Mouse (Mus musculus) midbrain, embryonic 11.5 days (tissue): ENCODE results near the gene Bub1b. TPM values are rescaled to one million over a fixed set of nuclear protein-coding genes. Genes with fewer than 3 reads are reported as not detected.

Source experiments
- ATAC-seq: fragments of 200-750 bp; cut with Nextera tagmentation; 2 replicates; pipeline ENCODE4 v1.8.0; 2017; ENCODE audit warnings: moderate TSS enrichment, moderate library complexity; ENCODE audit not compliant: low FRiP score
- DNase-seq: peaks from one replicate; pipeline ENCODE4 v3.0.0; 2015; ENCODE audit warnings: low spot score; ENCODE audit errors: missing footprints
- H3K27ac ChIP-seq: fragments of 300-500 bp; sonication (generic); 2 replicates; pipeline ENCODE4 v1.5.1; 2014; ENCODE audit warnings: low read depth, low read length
- H3K27me3 ChIP-seq: fragments of 300-500 bp; sonication (generic); 2 replicates; pipeline ENCODE4 v1.6.1; 2014; ENCODE audit warnings: mild to moderate bottlenecking, low read length, moderate library complexity, mixed read lengths; ENCODE audit not compliant: control insufficient read depth, insufficient read depth
- H3K36me3 ChIP-seq: fragments of 300-500 bp; sonication (generic); 2 replicates; pipeline ENCODE4 v1.6.1; 2014; ENCODE audit warnings: mild to moderate bottlenecking, low read length, moderate library complexity, mixed read lengths; ENCODE audit not compliant: control insufficient read depth, insufficient read depth
- H3K4me1 ChIP-seq: fragments of 300-500 bp; sonication (generic); 2 replicates; pipeline ENCODE4 v1.6.1; 2014; ENCODE audit warnings: low read length; ENCODE audit not compliant: control insufficient read depth, insufficient read depth
- H3K4me2 ChIP-seq: fragments of 300-500 bp; sonication (generic); 2 replicates; pipeline ENCODE4 v1.6.1; 2014; ENCODE audit warnings: mild to moderate bottlenecking, moderate library complexity
- H3K4me3 ChIP-seq: fragments of 300-500 bp; sonication (generic); 2 replicates; pipeline ENCODE4 v1.5.1; 2014; ENCODE audit warnings: low read depth, low read length
- H3K9ac ChIP-seq: fragments of 300-500 bp; sonication (generic); 2 replicates; pipeline ENCODE4 v1.6.1; 2014; ENCODE audit warnings: low read length
- H3K9me3 ChIP-seq: fragments of 300-500 bp; sonication (generic); 2 replicates; pipeline ENCODE4 v1.6.1; 2016; ENCODE audit warnings: low read length; ENCODE audit not compliant: control insufficient read depth
- WGBS: fragments of 180-500 bp; shearing (Covaris S2); extraction: QIAGEN DNeasy Blood & Tissue Kit; methylation state at CpG from one replicate; pipeline ENCODE4 v1.1.7; 2014; 5-methylcytosine and 5-hydroxymethylcytosine counted together
- polyA plus RNA-seq: library from polyadenylated mRNA; unstranded; fragments of >200 nt; fragmentation: Nextera tagmentation; extraction: Ambion mirVana; gene quantifications from 2 replicates; pipeline ENCODE4 v1.2.1, GENCODE M21; 2014

Bub1b gene
- polyA plus RNA-seq, 1 experiment from 2014 or later = 115 TPM

GRCm38 (mm10) chr2:118667181-118667580 is 69.2 kb downstream of the Bub1b start:
- peaks cover 12% of the 10 kb centered on the region for H3K4me1 ChIP-seq
- H3K36me3 ChIP-seq = no peaks in the 10 kb centered on the region
- ATAC-seq (no peak), DNase-seq (no peak)
- H3K9me3 ChIP-seq = no peaks in the 10 kb centered on the region
- H3K27ac ChIP-seq = no peak overlapping the region
- no peak overlapping the region for H3K4me3 ChIP-seq
- no peak overlapping the region for H3K4me2 ChIP-seq
- H3K9ac ChIP-seq = no peak overlapping the region
- peaks cover 18% of the 10 kb centered on the region for H3K27me3 ChIP-seq
- WGBS = 79% methylated on average over 5 of the region's 5 CpGs

GRCm38 (mm10) chr2:118669245-118669644 is 71.2 kb downstream of the Bub1b start:
- H3K27ac ChIP-seq = no peak overlapping the region
- peaks cover 7% of the 10 kb centered on the region; the same call in 1 of the 2 replicates for H3K27me3 ChIP-seq
- DNase-seq (no peak), ATAC-seq (no peak)
- no peak overlapping the region for H3K9ac ChIP-seq
- H3K9me3 ChIP-seq = no peaks in the 10 kb centered on the region
- no peaks in the 10 kb centered on the region for H3K4me1 ChIP-seq
- H3K36me3 ChIP-seq = no peaks in the 10 kb centered on the region
- 74% methylated on average over 6 of the region's 6 CpGs for WGBS
- H3K4me3 ChIP-seq = no peak overlapping the region
- H3K4me2 ChIP-seq = no peak overlapping the region

- Histone ChIP-seq H3K4me3 (no peak overlapping the region), H3K9me3 (no peaks in the 10 kb centered on the region), H3K27ac (no peak overlapping the region), H3K4me1 (no peaks in the 10 kb centered on the region), H3K9ac (no peak overlapping the region), H3K27me3 (peaks cover 7% of the 10 kb centered on the region), H3K4me2 (no peak overlapping the region), H3K36me3 (no peaks in the 10 kb centered on the region)
- DNase-seq (no peak), ATAC-seq (no peak)
- 54% methylated on average over 2 of the region's 2 CpGs for WGBS
Measured at GRCm38 (mm10) chr2:118669785-118670184, 71.8 kb downstream of the Bub1b start.

GRCm38 (mm10) chr2:118671728-118672127 is 73.7 kb downstream of the Bub1b start:
- H3K9me3 ChIP-seq = no peaks in the 10 kb centered on the region
- no peak overlapping the region for H3K27ac ChIP-seq
- ATAC-seq = no peak
- no peak overlapping the region for H3K9ac ChIP-seq
- no peak overlapping the region for H3K4me2 ChIP-seq
- peaks cover 25% of the 10 kb centered on the region for H3K27me3 ChIP-seq
- 56% methylated on average over 1 of the region's 1 CpGs for WGBS
- no peaks in the 10 kb centered on the region for H3K36me3 ChIP-seq
- peaks cover 3% of the 10 kb centered on the region for H3K4me1 ChIP-seq
- H3K4me3 ChIP-seq = no peak overlapping the region
- no peak for DNase-seq

- 23% methylated on average over 15 of the region's 15 CpGs for WGBS
- Histone ChIP-seq H3K9ac (no peak overlapping the region), H3K36me3 (no peaks in the 10 kb centered on the region), H3K4me3 (no peak overlapping the region), H3K9me3 (no peaks in the 10 kb centered on the region), H3K27me3 (peaks cover 46% of the 10 kb centered on the region), H3K4me1 (peaks cover 11% of the 10 kb centered on the region), H3K4me2 (no peak overlapping the region), H3K27ac (no peak overlapping the region)
- no peak for ATAC-seq
- DNase-seq = no peak
Measured at GRCm38 (mm10) chr2:118673686-118674465, 75.9 kb downstream of the Bub1b start.

- peaks cover 11% of the 10 kb centered on the region for H3K4me1 ChIP-seq
- H3K4me2 ChIP-seq = no peak overlapping the region
- H3K36me3 ChIP-seq = no peaks in the 10 kb centered on the region
- no peak overlapping the region for H3K9ac ChIP-seq
- no peaks in the 10 kb centered on the region for H3K9me3 ChIP-seq
- 19% methylated on average over 7 of the region's 7 CpGs for WGBS
- DNase-seq (no peak), ATAC-seq (no peak)
- H3K27me3 ChIP-seq = peaks cover 50% of the 10 kb centered on the region
- no peak overlapping the region for H3K27ac ChIP-seq
- H3K4me3 ChIP-seq = no peak overlapping the region
Measured at GRCm38 (mm10) chr2:118674500-118674899, 76.5 kb downstream of the Bub1b start.

GRCm38 (mm10) chr2:118676839-118677741 is 79.1 kb downstream of the Bub1b start:
- WGBS = under 1% methylated on average over 81 of the region's 89 CpGs
- H3K27ac ChIP-seq = no peak overlapping the region
- no peaks in the 10 kb centered on the region for H3K9me3 ChIP-seq
- ATAC-seq (peak; percentile 59), DNase-seq (peak; percentile 94)
- peaks cover 50% of the 10 kb centered on the region for H3K27me3 ChIP-seq
- peak overlapping the region; percentile 50 for H3K4me3 ChIP-seq
- peak overlapping the region; percentile 64 for H3K9ac ChIP-seq
- H3K36me3 ChIP-seq = no peaks in the 10 kb centered on the region
- peak overlapping the region; percentile 96 for H3K4me2 ChIP-seq
- peaks cover 11% of the 10 kb centered on the region for H3K4me1 ChIP-seq

- H3K4me2 ChIP-seq = peak overlapping the region; percentile 96
- H3K9ac ChIP-seq = no peak overlapping the region
- H3K4me1 ChIP-seq = peaks cover 11% of the 10 kb centered on the region
- H3K27ac ChIP-seq = no peak overlapping the region
- H3K36me3 ChIP-seq = no peaks in the 10 kb centered on the region
- ATAC-seq (peak; percentile 33; the same call in 1 of the 2 replicates), DNase-seq (peak; percentile 87)
- 18% methylated on average over 4 of the region's 4 CpGs for WGBS
- peak overlapping the region; percentile 50 for H3K4me3 ChIP-seq
- H3K9me3 ChIP-seq = no peaks in the 10 kb centered on the region
- peaks cover 45% of the 10 kb centered on the region for H3K27me3 ChIP-seq
Measured at GRCm38 (mm10) chr2:118677817-118678216, 79.8 kb downstream of the Bub1b start.

GRCm38 (mm10) chr2:118679577-118679976 is 81.6 kb downstream of the Bub1b start:
- H3K4me1 ChIP-seq = peaks cover 11% of the 10 kb centered on the region
- no peak overlapping the region for H3K9ac ChIP-seq
- no peaks in the 10 kb centered on the region for H3K9me3 ChIP-seq
- no peaks in the 10 kb centered on the region for H3K36me3 ChIP-seq
- 86% methylated on average over 3 of the region's 3 CpGs for WGBS
- DNase-seq (no peak), ATAC-seq (no peak)
- H3K4me2 ChIP-seq = no peak overlapping the region
- no peak overlapping the region for H3K27ac ChIP-seq
- H3K27me3 ChIP-seq = peaks cover 45% of the 10 kb centered on the region
- H3K4me3 ChIP-seq = no peak overlapping the region
